Mouse (Mus musculus): ENCODE measurements at regions not wholly inside any gene's neighbourhood (a gene's known extent, or its start where the extent isn't known, plus 50 kb on each side); places are given as distances from the start of the nearest gene placed in this dataset.

GRCm38 (mm10) chr1:61198549-61199062, 220.9 kb downstream of the Icos start:
- H3K4me2 ChIP-seq (replicated peaks; ENCODE audit: low read depth, low read length, severe bottlenecking) = no peak overlapping the region
- no peak for ATAC-seq (ENCODE audit: low FRiP score, low read depth)
- H3K4me1 ChIP-seq (ENCODE audit: control insufficient read depth, insufficient read depth, low read length) = peaks cover 12% of the 10 kb centered on the region
- no peak overlapping the region for H3K27ac ChIP-seq (replicated peaks; ENCODE audit: low read depth, low read length)
- no peaks in the 10 kb centered on the region for H3K9me3 ChIP-seq (ENCODE audit: control insufficient read depth, low read length)
- H3K27me3 ChIP-seq (ENCODE audit: control insufficient read depth, insufficient read depth, low read length) = no peaks in the 10 kb centered on the region
- no peak overlapping the region for H3K4me3 ChIP-seq (replicated peaks; ENCODE audit: low read length)
- 87% methylated on average over 3 of the region's 3 CpGs for WGBS
- no peak for TF ChIP-seq POLR2A (IDR thresholded peaks at IDR 0.05; ENCODE audit: borderline replicate concordance, extremely low read depth, insufficient read depth, insufficient read length)
- DNase-seq (ENCODE audit: low spot score) = no peak
- no peaks in the 10 kb centered on the region for H3K36me3 ChIP-seq (ENCODE audit: control insufficient read depth, insufficient read depth, low read length)
- H3K9ac ChIP-seq (ENCODE audit: low read depth, low read length, severe bottlenecking) = no peak overlapping the region

GRCm38 (mm10) chr1:61201006-61201405, 223.3 kb downstream of the Icos start:
- Histone ChIP-seq H3K4me1 (ENCODE audit: control insufficient read depth, insufficient read depth, low read length) (peaks cover 10% of the 10 kb centered on the region), H3K36me3 (ENCODE audit: control insufficient read depth, insufficient read depth, low read length) (no peaks in the 10 kb centered on the region), H3K4me3 (replicated peaks; ENCODE audit: low read length) (no peak overlapping the region), H3K4me2 (replicated peaks; ENCODE audit: low read depth, low read length, severe bottlenecking) (no peak overlapping the region), H3K27ac (replicated peaks; ENCODE audit: low read depth, low read length) (no peak overlapping the region), H3K9me3 (ENCODE audit: control insufficient read depth, low read length) (no peaks in the 10 kb centered on the region), H3K9ac (ENCODE audit: low read depth, low read length, severe bottlenecking) (no peak overlapping the region), H3K27me3 (ENCODE audit: control insufficient read depth, insufficient read depth, low read length) (no peaks in the 10 kb centered on the region)
- TF ChIP-seq POLR2A (IDR thresholded peaks at IDR 0.05; ENCODE audit: borderline replicate concordance, extremely low read depth, insufficient read depth, insufficient read length) = no peak
- ATAC-seq (ENCODE audit: low FRiP score, low read depth) = no peak
- 74% methylated on average over 2 of the region's 2 CpGs for WGBS
- no peak for DNase-seq (ENCODE audit: low spot score)

- Histone ChIP-seq H3K4me3 (replicated peaks; ENCODE audit: low read length) (no peak overlapping the region), H3K4me1 (ENCODE audit: control insufficient read depth, insufficient read depth, low read length) (peaks cover 10% of the 10 kb centered on the region), H3K36me3 (ENCODE audit: control insufficient read depth, insufficient read depth, low read length) (no peaks in the 10 kb centered on the region), H3K9me3 (ENCODE audit: control insufficient read depth, low read length) (no peaks in the 10 kb centered on the region), H3K9ac (ENCODE audit: low read depth, low read length, severe bottlenecking) (no peak overlapping the region), H3K27ac (replicated peaks; ENCODE audit: low read depth, low read length) (no peak overlapping the region), H3K27me3 (ENCODE audit: control insufficient read depth, insufficient read depth, low read length) (no peaks in the 10 kb centered on the region), H3K4me2 (replicated peaks; ENCODE audit: low read depth, low read length, severe bottlenecking) (no peak overlapping the region)
- DNase-seq (ENCODE audit: low spot score) = no peak
- no peak for ATAC-seq (ENCODE audit: low FRiP score, low read depth)
- WGBS = 71% methylated on average over 3 of the region's 3 CpGs
- TF ChIP-seq POLR2A (IDR thresholded peaks at IDR 0.05; ENCODE audit: borderline replicate concordance, extremely low read depth, insufficient read depth, insufficient read length) = no peak
Observed at GRCm38 (mm10) chr1:61202079-61202478, 224.4 kb downstream of the Icos start.

DNA sequence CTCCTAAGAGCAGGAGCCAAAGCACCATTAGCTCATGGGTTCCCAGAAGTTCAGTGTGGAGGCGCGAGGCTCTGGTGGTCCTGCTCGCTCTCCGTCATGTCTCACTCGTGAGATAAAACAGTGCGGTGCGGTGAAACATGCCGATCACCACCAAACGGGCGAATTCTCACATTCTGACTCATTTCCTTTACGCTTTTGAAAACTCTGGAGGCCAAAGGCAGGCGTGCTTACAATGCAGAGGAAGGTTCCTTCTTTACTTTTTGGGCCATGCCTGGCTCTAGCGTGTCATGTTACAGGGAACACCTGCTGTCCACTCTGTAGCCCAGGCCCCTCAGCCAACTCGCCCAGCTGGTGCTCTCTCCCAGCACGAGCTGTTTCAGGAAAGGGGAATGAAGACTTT, 225.4 kb downstream of the Icos start:
- no peak overlapping the region for H3K4me3 ChIP-seq (replicated peaks; ENCODE audit: low read length)

DNA sequence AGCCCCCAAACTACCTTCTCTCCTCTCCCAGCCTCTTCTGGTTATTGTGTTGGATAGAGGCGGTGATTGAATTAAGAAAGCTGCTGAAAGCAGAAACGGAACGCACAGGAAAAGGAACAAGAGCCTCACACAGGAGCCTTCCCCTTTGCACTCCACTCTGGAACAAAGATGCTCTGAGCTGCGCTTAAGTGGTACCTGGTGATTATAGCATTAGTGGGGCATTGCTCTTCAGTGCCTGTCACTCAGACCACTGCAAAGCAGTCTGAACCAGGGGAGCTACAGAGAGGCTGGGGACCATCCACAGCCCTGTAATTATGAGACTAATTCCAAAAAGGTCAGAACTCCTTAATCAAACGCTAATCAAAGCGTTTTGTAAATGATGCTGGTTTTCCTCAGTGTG, 225.9 kb downstream of the Icos start:
- Histone ChIP-seq H3K36me3 (ENCODE audit: control insufficient read depth, insufficient read depth, low read length) (no peaks in the 10 kb centered on the region), H3K4me3 (replicated peaks; ENCODE audit: low read length) (no peak overlapping the region), H3K27me3 (ENCODE audit: control insufficient read depth, insufficient read depth, low read length) (no peaks in the 10 kb centered on the region), H3K27ac (replicated peaks; ENCODE audit: low read depth, low read length) (no peak overlapping the region), H3K9me3 (ENCODE audit: control insufficient read depth, low read length) (no peaks in the 10 kb centered on the region), H3K9ac (ENCODE audit: low read depth, low read length, severe bottlenecking) (peak overlapping the region; percentile 5; the same call in 1 of the 2 replicates), H3K4me2 (replicated peaks; ENCODE audit: low read depth, low read length, severe bottlenecking) (peak overlapping the region; percentile 40), H3K4me1 (ENCODE audit: control insufficient read depth, insufficient read depth, low read length) (peaks cover 10% of the 10 kb centered on the region)
- ATAC-seq (ENCODE audit: low FRiP score, low read depth) (no peak; the same call in 1 of the 2 replicates), DNase-seq (ENCODE audit: low spot score) (no peak)
- 13% methylated on average over 6 of the region's 6 CpGs for WGBS
- TF ChIP-seq POLR2A (IDR thresholded peaks at IDR 0.05; ENCODE audit: borderline replicate concordance, extremely low read depth, insufficient read depth, insufficient read length) = no peak

More for the DNA sequence above, 225.4 kb downstream of the Icos start:
- Histone ChIP-seq H3K36me3 (ENCODE audit: control insufficient read depth, insufficient read depth, low read length) (no peaks in the 10 kb centered on the region), H3K4me1 (ENCODE audit: control insufficient read depth, insufficient read depth, low read length) (peaks cover 10% of the 10 kb centered on the region), H3K9me3 (ENCODE audit: control insufficient read depth, low read length) (no peaks in the 10 kb centered on the region), H3K4me2 (replicated peaks; ENCODE audit: low read depth, low read length, severe bottlenecking) (peak overlapping the region; percentile 40), H3K9ac (ENCODE audit: low read depth, low read length, severe bottlenecking) (peak overlapping the region; percentile 5; the same call in 1 of the 2 replicates), H3K27me3 (ENCODE audit: control insufficient read depth, insufficient read depth, low read length) (no peaks in the 10 kb centered on the region), H3K27ac (replicated peaks; ENCODE audit: low read depth, low read length) (no peak overlapping the region)
- DNase-seq (ENCODE audit: low spot score) (peak; percentile 63), ATAC-seq (ENCODE audit: low FRiP score, low read depth) (peak; percentile 88)
- no peak for TF ChIP-seq POLR2A (IDR thresholded peaks at IDR 0.05; ENCODE audit: borderline replicate concordance, extremely low read depth, insufficient read depth, insufficient read length)
- 9% methylated on average over 15 of the region's 15 CpGs for WGBS

DNA sequence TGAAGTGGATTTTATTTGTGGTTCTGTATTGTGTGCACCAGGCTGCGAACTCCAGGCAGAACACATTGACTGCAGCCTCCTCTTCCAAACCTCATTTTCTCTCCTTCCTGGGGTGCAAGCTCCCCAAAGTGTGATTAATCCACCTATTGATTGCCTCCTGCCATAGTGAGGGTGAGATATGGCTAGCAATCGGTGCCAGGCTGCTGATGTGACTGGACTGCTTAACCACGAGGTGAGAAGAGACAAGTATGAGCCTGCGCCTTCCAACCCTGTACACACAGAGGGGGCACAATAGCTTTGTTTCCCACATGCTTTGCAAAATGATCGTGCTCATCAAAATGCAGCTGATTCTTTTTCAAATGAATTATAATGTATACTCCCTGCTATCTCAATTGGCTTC, 227.4 kb downstream of the Icos start:
- Histone ChIP-seq H3K9me3 (ENCODE audit: control insufficient read depth, low read length) (no peaks in the 10 kb centered on the region), H3K4me2 (replicated peaks; ENCODE audit: low read depth, low read length, severe bottlenecking) (no peak overlapping the region), H3K27me3 (ENCODE audit: control insufficient read depth, insufficient read depth, low read length) (no peaks in the 10 kb centered on the region), H3K9ac (ENCODE audit: low read depth, low read length, severe bottlenecking) (no peak overlapping the region), H3K36me3 (ENCODE audit: control insufficient read depth, insufficient read depth, low read length) (no peaks in the 10 kb centered on the region), H3K27ac (replicated peaks; ENCODE audit: low read depth, low read length) (no peak overlapping the region), H3K4me3 (replicated peaks; ENCODE audit: low read length) (no peak overlapping the region), H3K4me1 (ENCODE audit: control insufficient read depth, insufficient read depth, low read length) (peaks cover 10% of the 10 kb centered on the region)
- WGBS = 72% methylated on average over 5 of the region's 5 CpGs
- TF ChIP-seq POLR2A (IDR thresholded peaks at IDR 0.05; ENCODE audit: borderline replicate concordance, extremely low read depth, insufficient read depth, insufficient read length) = no peak
- DNase-seq (ENCODE audit: low spot score) (no peak), ATAC-seq (ENCODE audit: low FRiP score, low read depth) (no peak)
